Mouse (Mus musculus) intestine, embryonic 14.5 days (tissue): Measurements from ENCODE around the gene Aspdh. TPM values are rescaled to one million over a fixed set of nuclear protein-coding genes. Genes with fewer than 3 reads are reported as not detected.

Experiments
- ATAC-seq: fragments of 200-750 bp; cut with Nextera tagmentation; replicated peaks from 2 replicates; pipeline ENCODE4 v1.8.0; 2017; ENCODE audit warnings: low read depth, moderate number of reproducible peaks, moderate TSS enrichment, moderate library complexity; ENCODE audit not compliant: low FRiP score, low TSS enrichment
- DNase-seq: peaks from one replicate; pipeline ENCODE4 v3.0.0-alpha.2; 2018; ENCODE audit warnings: low spot score
- H3K27ac ChIP-seq: fragments of 300-500 bp; sonication (generic); 2 replicates; pipeline ENCODE4 v1.5.1; 2014; ENCODE audit warnings: low read depth, mild to moderate bottlenecking, control low read depth
- H3K27me3 ChIP-seq: fragments of 300-500 bp; sonication (generic); replicated peaks from 2 replicates; pipeline ENCODE4 v1.6.1; 2014; ENCODE audit warnings: low read length, control low read depth; ENCODE audit not compliant: control insufficient read depth, insufficient read depth
- H3K36me3 ChIP-seq: fragments of 300-500 bp; sonication (generic); 2 replicates; pipeline ENCODE4 v1.6.1; 2014; ENCODE audit warnings: low read length, control low read depth; ENCODE audit not compliant: control insufficient read depth, insufficient read depth
- H3K4me1 ChIP-seq: fragments of 300-500 bp; sonication (generic); replicated peaks from 2 replicates; pipeline ENCODE4 v1.6.1; 2014; ENCODE audit warnings: low read length, control low read depth, mixed read lengths; ENCODE audit not compliant: control insufficient read depth, insufficient read depth
- H3K4me2 ChIP-seq: fragments of 300-500 bp; sonication (generic); 2 replicates; pipeline ENCODE4 v1.6.1; 2014; ENCODE audit warnings: low read length
- H3K4me3 ChIP-seq: fragments of 300-500 bp; sonication (generic); 2 replicates; pipeline ENCODE4 v1.5.1; 2014; ENCODE audit warnings: low read depth, low read length, control low read depth, mixed read lengths
- H3K9ac ChIP-seq: fragments of 300-500 bp; sonication (generic); 2 replicates; pipeline ENCODE4 v1.6.1; 2014; ENCODE audit warnings: mild to moderate bottlenecking, low read length
- H3K9me3 ChIP-seq: fragments of 300-500 bp; sonication (generic); 2 replicates; pipeline ENCODE4 v1.6.1; 2016; ENCODE audit warnings: low read length, control low read depth; ENCODE audit not compliant: control insufficient read depth
- WGBS: fragments of 180-500 bp; shearing (Covaris S2); extraction: QIAGEN DNeasy Blood & Tissue Kit; methylation state at CpG from one replicate; pipeline ENCODE4 v1.1.7; 2014; 5-methylcytosine and 5-hydroxymethylcytosine counted together
- polyA plus RNA-seq: library from polyadenylated mRNA; unstranded; fragments of >200 nt; fragmentation: Nextera tagmentation; extraction: Ambion mirVana; gene quantifications from 2 replicates; pipeline ENCODE4 v1.2.1, GENCODE M21; 2014

Aspdh gene
- polyA plus RNA-seq, 1 experiment from 2014 or later: not detected

DNA sequence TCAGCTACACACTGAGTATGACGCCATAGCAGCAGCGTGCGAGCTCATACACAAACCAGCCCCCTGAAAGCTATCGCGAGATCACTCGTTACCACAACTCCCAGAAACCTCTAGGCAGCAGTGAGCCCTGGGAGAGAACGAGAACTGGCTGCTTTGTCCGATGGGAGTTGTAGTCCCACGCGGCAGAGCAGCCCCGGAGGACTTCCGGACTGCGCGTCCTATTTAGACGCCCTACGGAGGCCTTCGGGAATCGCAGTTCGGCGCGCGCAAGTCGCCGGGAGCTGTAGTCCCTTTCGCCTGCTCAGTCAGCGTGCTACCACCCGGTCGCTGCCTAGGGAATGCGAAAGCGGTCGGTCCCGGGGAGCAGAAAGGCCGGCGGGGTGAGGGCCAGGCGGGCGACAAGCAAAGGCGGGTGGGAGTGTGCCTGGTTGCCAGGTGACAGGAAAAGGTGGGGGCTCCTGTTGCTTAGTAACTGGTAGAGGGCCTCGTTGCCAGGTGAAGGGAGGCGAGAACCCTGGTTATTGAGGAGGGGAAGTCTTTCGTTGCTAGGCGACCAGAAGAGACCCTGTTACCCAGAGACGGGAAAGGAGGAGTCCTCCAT, 2.7 kb downstream of the Aspdh start, which contains the start of gene Josd2:
Gene Josd2, plus strand, starts transcription at position 170 of the 601 bp plus-strand sequence.
- under 1% methylated on average over 42 of the region's 42 CpGs for WGBS

DNA sequence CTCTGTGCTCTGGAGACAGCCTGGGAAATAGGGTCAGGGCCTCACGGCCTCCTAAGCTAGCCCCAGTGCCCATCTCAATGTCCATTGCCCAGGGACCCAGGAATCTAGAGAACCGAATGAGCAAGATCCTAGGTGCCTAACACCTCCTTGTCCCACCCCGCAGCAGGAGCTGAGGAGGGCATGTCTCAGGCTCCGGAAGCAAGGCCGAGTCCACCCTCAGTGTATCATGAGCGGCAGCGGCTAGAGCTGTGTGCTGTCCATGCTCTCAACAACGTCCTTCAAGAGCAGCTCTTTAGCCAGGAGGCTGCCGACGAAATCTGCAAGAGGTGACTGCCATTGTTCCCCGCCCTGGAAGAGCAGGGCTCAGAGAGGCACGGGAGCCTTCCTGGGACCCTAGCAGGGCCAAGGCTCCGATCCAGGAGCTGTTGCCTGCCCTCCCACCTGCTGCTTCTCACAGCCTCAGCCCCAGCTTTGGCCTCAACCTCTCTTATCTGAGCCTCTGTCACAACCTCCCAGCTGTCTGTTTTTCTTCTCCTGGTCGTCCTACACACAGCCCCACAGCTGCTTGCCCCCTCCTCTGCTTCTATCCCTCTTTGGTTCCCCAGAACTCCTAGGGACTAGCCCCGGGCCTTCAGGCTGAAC, 3.6 kb downstream of the Aspdh start:
- WGBS: 74% methylated on average over 15 of the region's 15 CpGs
- H3K36me3 ChIP-seq: no peaks in the 10 kb centered on the region
- H3K4me2 ChIP-seq: peak overlapping the region; percentile 73
- H3K27me3 ChIP-seq: peaks cover 10% of the 10 kb centered on the region
- no peaks in the 10 kb centered on the region for H3K9me3 ChIP-seq
- 0 out of 2 replicates have a peak overlapping the region, but pooled peaks have one; percentile 63 for H3K27ac ChIP-seq
- ATAC-seq: no peak
- DNase-seq: no peak
- H3K4me1 ChIP-seq: peaks cover 10% of the 10 kb centered on the region
- H3K4me3 ChIP-seq: peak overlapping the region; percentile 70
- peak overlapping the region; percentile 65 for H3K9ac ChIP-seq

More for the DNA sequence above, 2.7 kb downstream of the Aspdh start, which contains the start of gene Josd2:
- peak; percentile 93 for ATAC-seq
- Histone ChIP-seq H3K27me3 (peaks cover 19% of the 10 kb centered on the region), H3K9ac (peak within 1 kb of the TSS; percentile 65), H3K4me2 (peak within 1 kb of the TSS; percentile 73), H3K36me3 (no peaks in the 10 kb centered on the region), H3K27ac (peak within 1 kb of the TSS; percentile 63; the same call in 1 of the 2 replicates), H3K9me3 (no peaks in the 10 kb centered on the region), H3K4me1 (peaks cover 8% of the 10 kb centered on the region), H3K4me3 (peak within 1 kb of the TSS; percentile 70)
- peak; percentile 92 for DNase-seq

DNA sequence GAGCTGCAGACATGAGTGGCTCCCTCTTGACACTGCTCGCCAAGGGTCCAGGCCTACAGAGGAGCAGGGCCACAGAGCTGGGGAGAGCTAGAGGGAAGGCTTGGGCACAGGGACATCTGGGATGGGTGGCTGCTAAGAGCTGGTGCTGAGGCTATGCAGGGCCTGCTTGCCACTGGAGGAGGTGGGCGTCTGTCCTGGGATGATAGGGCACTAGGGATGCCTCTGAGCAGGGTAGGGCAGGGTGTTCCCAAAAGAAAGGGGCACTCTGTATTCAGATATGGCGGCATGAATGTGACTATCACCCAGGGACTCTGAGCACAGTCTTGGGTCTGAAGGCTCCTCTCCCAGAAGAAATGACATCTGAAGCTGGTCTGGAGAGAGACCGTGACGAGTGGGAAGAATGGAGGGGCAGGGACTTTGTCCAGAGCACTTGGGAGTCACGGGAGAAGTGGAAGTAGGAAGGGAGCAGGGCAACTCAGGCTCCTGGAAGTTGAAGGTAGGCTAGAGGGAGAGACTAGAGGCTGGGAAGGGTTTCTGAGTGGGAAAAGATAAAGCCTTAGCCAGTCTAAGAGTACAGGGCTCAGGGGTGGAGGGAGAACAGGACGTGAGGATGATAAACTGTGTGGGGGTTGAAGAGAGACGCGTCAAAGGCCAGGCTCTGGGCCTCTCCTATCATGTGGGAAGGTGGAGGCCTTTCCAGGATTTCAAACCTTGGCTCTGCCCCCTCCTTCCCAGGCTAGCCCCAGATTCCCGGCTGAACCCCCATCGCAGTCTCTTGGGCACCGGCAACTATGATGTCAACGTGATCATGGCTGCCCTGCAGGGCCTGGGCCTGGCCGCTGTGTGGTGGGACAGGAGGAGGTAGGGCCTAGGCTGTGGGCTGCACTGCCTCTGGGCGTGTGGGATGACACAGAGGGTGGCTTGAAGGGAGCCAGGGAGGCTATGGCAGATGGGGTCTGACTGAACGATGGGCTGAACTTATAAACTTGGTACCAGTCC, 4.8 kb downstream of the Aspdh start:
- Histone ChIP-seq H3K4me2 (no peak overlapping the region), H3K4me1 (peaks cover 10% of the 10 kb centered on the region), H3K27me3 (no peaks in the 10 kb centered on the region; the same call in 1 of the 2 replicates), H3K27ac (no peak overlapping the region), H3K9ac (no peak overlapping the region), H3K9me3 (no peaks in the 10 kb centered on the region), H3K36me3 (no peaks in the 10 kb centered on the region), H3K4me3 (no peak overlapping the region)
- DNase-seq: no peak
- 88% methylated on average over 16 of the region's 16 CpGs for WGBS
- no peak for ATAC-seq

DNA sequence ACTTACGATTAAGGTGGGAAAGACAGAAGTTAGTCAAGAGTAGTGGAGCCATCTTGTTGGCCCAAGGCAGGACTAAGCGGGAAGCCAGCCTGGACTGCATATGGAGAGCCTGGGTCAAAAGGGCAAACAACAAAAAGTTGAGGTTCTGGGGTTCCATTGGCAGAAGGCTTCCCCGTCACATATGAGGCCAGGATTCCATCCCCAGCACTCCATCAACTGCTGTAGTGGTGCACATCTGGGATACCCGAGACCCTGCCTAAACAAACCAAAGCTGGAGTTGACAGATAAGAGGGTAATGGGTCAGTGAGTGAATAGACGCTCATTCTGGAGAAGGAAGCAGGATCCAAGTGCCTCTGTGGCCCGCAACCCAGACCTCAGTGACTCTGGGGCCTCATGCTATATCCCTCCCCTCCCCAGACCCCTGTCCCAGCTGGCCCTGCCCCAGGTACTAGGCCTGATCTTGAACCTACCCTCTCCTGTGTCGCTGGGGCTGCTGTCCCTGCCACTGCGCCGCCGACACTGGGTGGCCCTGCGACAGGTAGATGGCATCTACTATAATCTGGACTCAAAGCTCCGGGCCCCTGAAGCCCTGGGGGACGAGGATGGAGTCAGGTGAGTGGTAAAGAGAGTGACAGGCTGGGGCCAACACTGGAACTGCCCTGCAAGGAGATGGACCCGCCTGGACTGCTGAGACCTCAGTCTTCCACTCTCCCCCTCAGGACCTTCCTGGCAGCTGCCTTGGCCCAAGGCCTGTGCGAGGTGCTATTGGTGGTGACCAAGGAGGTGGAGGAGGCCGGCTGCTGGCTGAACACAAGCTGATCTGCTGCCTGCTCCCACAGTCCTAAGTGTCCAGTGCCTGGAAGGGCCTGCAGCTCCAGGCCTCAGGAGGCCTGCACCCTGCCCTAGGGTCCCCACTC, 5.8 kb downstream of the Aspdh start:
- no peak overlapping the region for H3K9ac ChIP-seq
- no peaks in the 10 kb centered on the region for H3K9me3 ChIP-seq
- WGBS: 82% methylated on average over 16 of the region's 16 CpGs
- no peak for DNase-seq
- H3K27me3 ChIP-seq: peaks cover 7% of the 10 kb centered on the region
- H3K4me3 ChIP-seq: no peak overlapping the region
- peaks cover 10% of the 10 kb centered on the region for H3K4me1 ChIP-seq
- no peak for ATAC-seq
- no peak overlapping the region for H3K27ac ChIP-seq
- H3K4me2 ChIP-seq: no peak overlapping the region
- H3K36me3 ChIP-seq: no peaks in the 10 kb centered on the region

DNA sequence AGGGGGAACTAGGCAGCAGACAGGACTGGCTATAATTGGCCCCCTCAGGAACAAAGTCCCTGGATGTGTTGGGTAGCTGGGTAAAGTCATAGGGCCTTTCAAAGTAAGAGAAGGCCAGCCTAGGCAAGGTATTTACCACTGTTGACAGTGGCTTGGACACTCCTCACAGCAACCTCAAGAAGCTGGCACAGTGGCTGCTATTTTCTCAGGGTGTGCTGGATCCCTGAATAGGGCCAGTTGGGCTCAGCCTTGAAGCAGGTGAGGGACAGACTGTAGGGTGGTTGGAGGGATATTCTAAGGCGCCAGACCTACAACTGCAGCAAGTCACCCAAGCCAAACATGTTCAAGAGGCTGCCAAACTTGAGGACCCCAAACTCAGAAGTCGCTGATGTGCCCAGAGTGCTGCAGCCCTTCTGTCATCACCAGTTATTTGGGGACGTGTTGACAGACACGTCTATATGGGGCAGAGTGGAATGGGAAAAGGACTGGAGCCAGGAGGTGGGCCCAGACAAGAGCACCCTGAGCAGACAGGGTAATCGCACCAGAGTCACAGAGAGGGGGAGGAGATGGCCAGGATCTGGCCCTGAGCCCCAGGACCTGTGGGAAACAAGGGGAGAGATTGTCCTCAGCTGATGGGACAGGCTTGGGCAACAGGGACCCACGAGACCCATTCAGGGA, 6.8 kb downstream of the Aspdh start:
- Histone ChIP-seq H3K4me3 (no peak overlapping the region), H3K4me2 (no peak overlapping the region), H3K4me1 (peaks cover 10% of the 10 kb centered on the region), H3K9me3 (no peaks in the 10 kb centered on the region), H3K27me3 (peaks cover 17% of the 10 kb centered on the region), H3K36me3 (no peaks in the 10 kb centered on the region), H3K9ac (no peak overlapping the region), H3K27ac (no peak overlapping the region)
- 45% methylated on average over 6 of the region's 6 CpGs for WGBS
- ATAC-seq (no peak), DNase-seq (no peak)

DNA sequence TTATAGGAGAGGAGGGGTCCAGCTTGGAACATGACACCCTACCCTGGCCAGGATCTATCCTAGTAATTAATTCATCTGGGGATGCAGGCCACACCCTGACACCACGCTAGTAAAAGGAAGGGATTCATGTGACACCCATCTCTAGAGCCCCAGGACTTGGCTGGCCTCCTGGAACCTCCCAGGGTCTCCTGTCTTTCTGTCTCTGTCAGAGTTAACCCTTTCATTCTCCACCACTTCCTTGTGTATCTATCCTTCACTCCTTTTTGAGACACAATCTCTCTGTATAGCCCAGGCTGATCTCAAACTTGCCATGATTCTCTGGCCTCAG, 7.3 kb downstream of the Aspdh start:
- H3K9ac ChIP-seq: no peak overlapping the region
- 7% methylated on average over 1 of the region's 1 CpGs for WGBS
- no peak overlapping the region for H3K4me3 ChIP-seq
- ATAC-seq (no peak), DNase-seq (no peak)
- H3K4me1 ChIP-seq: peaks cover 10% of the 10 kb centered on the region
- peaks cover 22% of the 10 kb centered on the region for H3K27me3 ChIP-seq
- no peaks in the 10 kb centered on the region for H3K9me3 ChIP-seq
- H3K27ac ChIP-seq: no peak overlapping the region
- no peaks in the 10 kb centered on the region for H3K36me3 ChIP-seq
- no peak overlapping the region for H3K4me2 ChIP-seq

DNA sequence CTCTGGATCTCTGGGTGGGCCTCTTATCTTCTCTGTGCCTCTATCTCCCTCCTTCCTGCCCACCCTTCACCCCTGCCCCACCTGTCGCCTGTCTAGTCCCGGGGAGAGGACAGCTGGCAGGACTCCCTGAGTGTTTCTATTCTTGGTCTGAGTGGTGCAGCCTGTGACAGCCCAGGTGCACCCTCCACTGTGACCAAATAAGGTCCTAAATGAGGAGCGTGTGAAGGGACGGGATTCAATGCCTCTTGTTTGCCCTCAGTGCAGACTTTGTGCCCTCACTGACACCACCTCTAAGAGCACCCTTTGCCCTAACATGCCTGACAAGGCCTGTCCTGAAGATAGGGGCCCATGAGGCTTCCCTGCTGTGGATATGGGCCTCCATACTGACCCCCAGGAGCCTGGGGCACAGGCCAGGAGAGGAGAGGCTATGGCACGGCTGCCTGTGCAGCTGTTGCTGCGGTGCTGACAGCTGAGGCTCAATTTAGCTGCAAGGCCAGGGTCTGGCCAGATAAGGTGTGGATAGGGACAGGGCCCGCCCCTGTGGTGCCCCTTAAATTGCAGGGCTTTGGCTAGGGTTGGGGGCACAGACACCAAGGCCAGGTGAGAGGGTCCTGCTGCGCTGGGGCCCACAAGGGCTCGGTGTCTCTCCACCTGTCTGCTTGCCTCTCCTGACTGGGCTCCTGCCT, 7.9 kb downstream of the Aspdh start:
- no peak overlapping the region for H3K9ac ChIP-seq

More for the DNA sequence above, 7.9 kb downstream of the Aspdh start:
- Histone ChIP-seq H3K27ac (0 out of 2 replicates have a peak overlapping the region, but pooled peaks have one; percentile 16), H3K36me3 (no peaks in the 10 kb centered on the region), H3K4me3 (no peak overlapping the region), H3K9me3 (no peaks in the 10 kb centered on the region), H3K27me3 (peaks cover 28% of the 10 kb centered on the region), H3K4me1 (peaks cover 10% of the 10 kb centered on the region), H3K4me2 (no peak overlapping the region)
- ATAC-seq: no peak
- WGBS: 35% methylated on average over 9 of the region's 9 CpGs
- DNase-seq: no peak
